Mouse (Mus musculus) activated CD4-positive, CD25-positive, alpha-beta regulatory T cell, adult 4 months (primary cell): Measurements from ENCODE around the gene Btf3. TPM values are rescaled to one million over a fixed set of nuclear protein-coding genes. Genes with fewer than 3 reads are reported as not detected.

Experiments used
- ATAC-seq: one replicate; pipeline ENCODE4 v1.8.0; 2017
- polyA plus RNA-seq, 2 experiments: library from polyadenylated mRNA; unstranded; fragments of 100-300 nt; shearing (Covaris generic); gene quantifications; one replicate each; pipeline ENCODE4 v1.2.1; 2017

Btf3 gene
- polyA plus RNA-seq, 2 experiments from 2014 or later: 915 to 1,034 TPM

DNA sequence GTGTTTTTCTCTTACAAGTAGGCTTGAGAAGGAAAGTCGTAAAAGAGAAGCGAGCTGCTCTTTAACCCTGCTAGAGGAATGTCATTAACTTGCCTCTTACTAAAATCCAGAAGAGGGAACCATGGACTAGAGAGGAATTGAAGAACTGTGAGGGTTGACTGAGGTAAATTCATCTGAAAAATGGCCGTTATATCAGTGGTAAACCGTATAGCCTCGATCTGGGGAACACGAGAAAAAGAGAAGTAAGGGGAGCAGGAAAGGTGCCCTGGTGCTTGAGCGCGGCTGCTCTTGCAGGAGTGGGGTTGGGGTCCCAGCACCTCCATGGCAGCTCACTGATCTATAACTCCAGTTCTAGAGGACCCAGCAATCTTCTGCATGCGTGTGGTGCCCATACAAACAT is 42.8 kb downstream of the Btf3 start:
- no peak for ATAC-seq

DNA sequence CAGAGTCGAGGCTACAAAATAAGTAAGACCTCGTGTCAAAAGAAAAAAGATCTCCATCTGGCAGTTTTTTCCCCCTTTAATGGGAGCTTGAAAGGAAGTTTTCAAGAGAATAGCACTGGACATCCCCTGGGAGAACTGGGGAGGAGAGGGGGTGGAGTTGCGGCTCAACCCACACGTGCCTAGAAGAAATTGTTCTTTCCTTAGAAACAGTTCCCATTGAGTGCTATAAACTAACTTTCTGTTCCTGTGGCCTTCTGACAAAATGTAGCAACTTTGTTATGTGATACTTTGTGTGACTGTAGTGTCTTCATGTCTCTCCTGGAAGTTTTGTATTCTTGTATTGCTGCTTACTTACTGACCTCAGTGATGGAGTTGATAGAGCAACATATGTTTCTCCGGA is 52.7 kb downstream of the Btf3 start:
- no peak for ATAC-seq

GRCm38 (mm10) chr13:98263458-98263987 is 53.3 kb downstream of the Btf3 start:
- ATAC-seq: no peak

- ATAC-seq: peak; percentile 94
These were observed 54.0 kb downstream of the Btf3 start, which contains the start of the genes Utp15 and Ankra2 for GRCm38 (mm10) chr13:98262636-98263457. Gene Utp15, minus strand, starts transcription at chr13:98263041. Gene Ankra2, plus strand, starts transcription at chr13:98263074.

Other genes with a start within 250 kb of the Btf3 start
- gene Arhgef28, start 110.6 kb downstream of the Btf3 start, polyA plus RNA-seq: under 1 TPM in 1 of 2 experiments, not detected in 1; 0.08 TPM
- gene Utp15, start 54.0 kb downstream of the Btf3 start, polyA plus RNA-seq: 10 to 100 TPM; 23.8 to 26.9 TPM
- 10 to 100 TPM; 23.1 to 24.9 TPM for gene Ankra2, start 53.9 kb downstream of the Btf3 start, polyA plus RNA-seq
- gene Gm21976, start 37.1 kb downstream of the Btf3 start, polyA plus RNA-seq: not detected
- not detected for gene Foxd1, start 37.2 kb upstream of the Btf3 start, polyA plus RNA-seq
- 1 to 10 TPM in 1 of 2 experiments, not detected in 1; 1.3 TPM for gene Gm10320, start 175.0 kb upstream of the Btf3 start, polyA plus RNA-seq